Mouse (Mus musculus): ENCODE data around the gene Itga2. TPM values are rescaled to one million over a fixed set of nuclear protein-coding genes. Genes with fewer than 3 reads are reported as not detected.

Gene Itga2
- 0.58 and 0.76 TPM in 2 replicates for polyA plus RNA-seq (2012; rRNA removed)

GRCm38 (mm10) chr13:114931775-114932294 lies at the start of gene Itga2:
Gene Itga2, minus strand, starts transcription at chr13:114932100.

GRCm38 (mm10) chr13:114817751-114818360 lies 114.0 kb downstream of the Itga2 start, which contains the start of gene Mocs2:
Gene Mocs2, plus strand, starts transcription at chr13:114818236.

Other genes with a start within 250 kb of the Itga2 start
- 81.3 and 91.5 TPM in 2 replicates for gene Mocs2, start 113.9 kb downstream of the Itga2 start, polyA plus RNA-seq (2012; rRNA removed)
- gene Pelo, start 158.1 kb upstream of the Itga2 start, polyA plus RNA-seq (2012; rRNA removed) = 29.8 and 30.4 TPM in 2 replicates
- 0.57 and 1.0 TPM in 2 replicates for gene Gm49395, start 169.8 kb upstream of the Itga2 start, polyA plus RNA-seq (2012; rRNA removed)
- 2.7 and 2.9 TPM in 2 replicates for gene Itga1, start 169.9 kb upstream of the Itga2 start, polyA plus RNA-seq (2012; rRNA removed)

Measured in central nervous system, embryonic 18 days (tissue).